Mouse (Mus musculus) megakaryocyte, embryonic 14.5 days (primary cell): ENCODE data around the gene Slc43a1.

ENCODE experiments used
- FLI1 ChIP-seq: IDR thresholded peaks from 2 replicates; pipeline ENCODE4 v1.6.1; 2012; ENCODE audit warnings: low read length, inconsistent platforms, mixed read lengths
- GATA1 ChIP-seq: IDR thresholded peaks from 3 replicates; pipeline ENCODE4 v1.6.1; 2012; ENCODE audit warnings: mixed read lengths, low read length, inconsistent platforms, borderline replicate concordance

DNA sequence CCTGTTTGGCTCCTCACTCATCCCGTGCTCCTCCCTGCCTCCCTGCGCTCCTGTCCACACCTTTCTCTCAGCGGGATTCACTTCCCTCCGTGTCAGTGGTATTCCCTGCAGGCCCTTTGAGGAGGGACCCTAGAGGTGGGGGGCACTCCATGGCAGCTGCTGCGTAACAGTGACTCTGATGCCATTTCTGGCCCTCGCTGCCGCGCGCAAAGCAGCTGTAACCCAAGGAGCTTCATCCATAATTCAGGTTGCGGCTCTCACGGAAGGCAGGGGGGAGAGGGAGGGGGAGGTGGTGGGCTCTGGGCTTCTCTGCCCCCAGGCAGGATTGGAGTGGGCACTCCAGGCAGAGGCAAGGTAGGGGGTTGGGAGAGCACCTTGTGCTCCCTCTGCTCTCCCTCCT is 44.9 kb downstream of the Slc43a1 start:
- TF ChIP-seq GATA1, result no peak
- TF ChIP-seq FLI1, result no peak
